Mouse (Mus musculus) MEL (cell line): ENCODE measurements around the gene Nip7. TPM values are rescaled to one million over a fixed set of nuclear protein-coding genes. Genes with fewer than 3 reads are reported as not detected.

Experiments used
- DNase-seq: peaks from one replicate; pipeline ENCODE4 v3.0.0; 2011; ENCODE audit warnings: low read depth, low spot score
- H3K27ac ChIP-seq: 2 replicates; pipeline ENCODE4 v1.5.1; 2012; ENCODE audit warnings: low read depth, mild to moderate bottlenecking, control low read depth, low read length, moderate library complexity; ENCODE audit not compliant: control insufficient read depth
- H3K27me3 ChIP-seq, 2 experiments: fragments of 150-350 bp in 1 of 2; sonication (generic) in 1 of 2; 2 replicates each; pipeline ENCODE4 v1.6.1; 2012; ENCODE audit warnings: low read length in 2 of 2, mild to moderate bottlenecking in 2 of 2, improper control_type of control experiment in 1 of 2, moderate library complexity in 1 of 2; ENCODE audit not compliant: insufficient read depth in 2 of 2, control insufficient read depth in 1 of 2
- H3K36me3 ChIP-seq, 2 experiments: 2 replicates each; pipeline ENCODE4 v1.6.1; 2012 to 2014; ENCODE audit warnings: low read length in 2 of 2, improper control_type of control experiment in 1 of 2, inconsistent platforms in 1 of 2, mild to moderate bottlenecking in 1 of 2; ENCODE audit not compliant: insufficient read depth in 2 of 2, control insufficient read depth in 1 of 2
- H3K4me1 ChIP-seq, 2 experiments: fragments of 150-350 bp in 1 of 2; sonication (generic) in 1 of 2; 2 replicates each; pipeline ENCODE4 v1.6.1; 2012; ENCODE audit warnings: low read length in 2 of 2, improper control_type of control experiment in 1 of 2, mild to moderate bottlenecking in 1 of 2; ENCODE audit not compliant: insufficient read depth in 2 of 2, control insufficient read depth in 1 of 2
- H3K4me3 ChIP-seq, 2 experiments: fragments of 150-350 bp in 1 of 2; sonication (generic) in 1 of 2; 2 replicates each; pipeline ENCODE4 v1.5.1; 2012; ENCODE audit warnings: low read depth in 2 of 2, low read length in 2 of 2, mild to moderate bottlenecking in 2 of 2, moderate library complexity in 2 of 2, control low read depth in 1 of 2, improper control_type of control experiment in 1 of 2; ENCODE audit not compliant: control insufficient read depth in 1 of 2, insufficient read depth in 1 of 2
- H3K79me2 ChIP-seq: 2 replicates; pipeline ENCODE4 v1.6.1; 2012; ENCODE audit warnings: mild to moderate bottlenecking, low read length, moderate library complexity; ENCODE audit not compliant: control insufficient read depth, poor library complexity, insufficient read depth
- H3K9ac ChIP-seq: 2 replicates; pipeline ENCODE4 v1.6.1; 2012; ENCODE audit warnings: low read depth, mild to moderate bottlenecking, control low read depth, low read length, moderate library complexity; ENCODE audit not compliant: control insufficient read depth, poor library complexity, severe bottlenecking
- H3K9me3 ChIP-seq: fragments of 150-350 bp; sonication (generic); replicated peaks from 2 replicates; pipeline ENCODE4 v1.6.1; 2012; ENCODE audit warnings: mild to moderate bottlenecking, low read length, improper control_type of control experiment, moderate library complexity; ENCODE audit not compliant: insufficient read depth
- CHD1 ChIP-seq: IDR thresholded peaks from 2 replicates; pipeline ENCODE4 v1.6.1; 2012; ENCODE audit warnings: low read depth, mild to moderate bottlenecking, inconsistent platforms, low read length, improper control_type of control experiment
- CHD2 ChIP-seq: IDR thresholded peaks from 2 replicates; pipeline ENCODE4 v1.6.1; 2011; ENCODE audit warnings: low read length, improper control_type of control experiment
- E2F4 ChIP-seq: IDR thresholded peaks from 2 replicates; pipeline ENCODE4 v1.6.1; 2011; ENCODE audit warnings: low read depth, low read length, improper control_type of control experiment, borderline replicate concordance
- ELF1 ChIP-seq: IDR thresholded peaks from 2 replicates; pipeline ENCODE4 v1.6.1; 2014; ENCODE audit warnings: low read depth, mild to moderate bottlenecking, inconsistent platforms, low read length, improper control_type of control experiment, moderate library complexity
- ETS1 ChIP-seq: IDR thresholded peaks from 2 replicates; pipeline ENCODE4 v1.6.1; 2012; ENCODE audit warnings: low read depth, mild to moderate bottlenecking, inconsistent platforms, low read length, improper control_type of control experiment, moderate library complexity
- GABPA ChIP-seq: IDR thresholded peaks from 2 replicates; pipeline ENCODE4 v1.6.1; 2012; ENCODE audit warnings: low read depth, mild to moderate bottlenecking, inconsistent platforms, low read length, improper control_type of control experiment, moderate library complexity
- GATA1 ChIP-seq: IDR thresholded peaks from 2 replicates; pipeline ENCODE4 v1.6.1; 2011; ENCODE audit warnings: low read depth, low read length, improper control_type of control experiment
- JUND ChIP-seq: IDR thresholded peaks from 2 replicates; pipeline ENCODE4 v1.6.1; 2011; ENCODE audit warnings: low read depth, mild to moderate bottlenecking, improper control_type of control experiment, low read length
- KAT2A ChIP-seq: conservative IDR thresholded peaks from 2 replicates; pipeline ENCODE4 v1.6.1; 2012; ENCODE audit warnings: low read depth, low read length, improper control_type of control experiment, inconsistent platforms
- MAFK ChIP-seq: IDR thresholded peaks from 2 replicates; pipeline ENCODE4 v1.6.1; 2011; ENCODE audit warnings: low read depth, mild to moderate bottlenecking, low read length, improper control_type of control experiment, borderline replicate concordance
- MAX ChIP-seq: IDR thresholded peaks from 2 replicates; pipeline ENCODE4 v1.6.1; 2011; ENCODE audit warnings: low read length, improper control_type of control experiment
- MEF2A ChIP-seq: IDR thresholded peaks from 2 replicates; pipeline ENCODE4 v1.6.1; 2014; ENCODE audit warnings: low read depth, mild to moderate bottlenecking, inconsistent platforms, low read length, improper control_type of control experiment; ENCODE audit not compliant: poor library complexity, insufficient replicate concordance, severe bottlenecking; ENCODE audit errors: extremely low read depth
- MXI1 ChIP-seq: IDR thresholded peaks from 2 replicates; pipeline ENCODE4 v1.6.1; 2011; ENCODE audit warnings: mild to moderate bottlenecking, low read depth, low read length, improper control_type of control experiment
- MYB ChIP-seq: IDR thresholded peaks from 2 replicates; pipeline ENCODE4 v1.6.1; 2011; ENCODE audit warnings: mild to moderate bottlenecking, low read depth, low read length, improper control_type of control experiment
- MYC ChIP-seq: IDR thresholded peaks from 2 replicates; pipeline ENCODE4 v1.6.1; 2011; ENCODE audit warnings: low read depth, mild to moderate bottlenecking, low read length, improper control_type of control experiment, moderate library complexity
- NELFE ChIP-seq: IDR thresholded peaks from 2 replicates; pipeline ENCODE4 v1.6.1; 2011; ENCODE audit warnings: low read depth, low read length, improper control_type of control experiment
- POLR2A ChIP-seq, 2 experiments: IDR thresholded peaks; 2 replicates each; pipeline ENCODE4 v1.6.1; 2011 to 2012; ENCODE audit warnings: low read length in 2 of 2, mild to moderate bottlenecking in 2 of 2, control low read depth in 1 of 2, improper control_type of control experiment in 1 of 2, low read depth in 1 of 2, moderate library complexity in 1 of 2; ENCODE audit not compliant: control insufficient read depth in 1 of 2, insufficient read depth in 1 of 2, poor library complexity in 1 of 2
- POLR2AphosphoS5 ChIP-seq: IDR thresholded peaks from 2 replicates; pipeline ENCODE4 v1.6.1; 2012; ENCODE audit warnings: low read depth, borderline replicate concordance, mild to moderate bottlenecking, inconsistent platforms, low read length, moderate library complexity, mixed read lengths
- RAD21 ChIP-seq: IDR thresholded peaks from 2 replicates; pipeline ENCODE4 v1.6.1; 2011; ENCODE audit warnings: mild to moderate bottlenecking, low read depth, low read length, improper control_type of control experiment
- RCOR1 ChIP-seq: IDR thresholded peaks from 2 replicates; pipeline ENCODE4 v1.6.1; 2012; ENCODE audit warnings: low read depth, mild to moderate bottlenecking, inconsistent platforms, low read length, improper control_type of control experiment
- SMC3 ChIP-seq: IDR thresholded peaks from 2 replicates; pipeline ENCODE4 v1.6.1; 2011; ENCODE audit warnings: low read depth, low read length, improper control_type of control experiment
- TAL1 ChIP-seq: IDR thresholded peaks from 2 replicates; pipeline ENCODE4 v1.6.1; 2012; ENCODE audit warnings: mild to moderate bottlenecking, inconsistent platforms, low read length, moderate library complexity, mixed read lengths
- USF1 ChIP-seq: IDR thresholded peaks from 2 replicates; pipeline ENCODE4 v1.6.1; 2014; ENCODE audit warnings: low read depth, mild to moderate bottlenecking, inconsistent platforms, low read length, improper control_type of control experiment, moderate library complexity
- ZC3H11A ChIP-seq: IDR thresholded peaks from 2 replicates; pipeline ENCODE4 v1.6.1; 2012; ENCODE audit warnings: low read depth, mild to moderate bottlenecking, inconsistent platforms, low read length, improper control_type of control experiment
- ZKSCAN1 ChIP-seq: IDR thresholded peaks from 2 replicates; pipeline ENCODE4 v1.6.1; 2012; ENCODE audit warnings: low read depth, mild to moderate bottlenecking, inconsistent platforms, low read length, improper control_type of control experiment, moderate library complexity
- ZMIZ1 ChIP-seq: IDR thresholded peaks from 2 replicates; pipeline ENCODE4 v1.6.1; 2012; ENCODE audit warnings: low read depth, mild to moderate bottlenecking, inconsistent platforms, low read length, improper control_type of control experiment, moderate library complexity
- ZNF384 ChIP-seq: IDR thresholded peaks from 2 replicates; pipeline ENCODE4 v1.6.1; 2012; ENCODE audit warnings: low read depth, mild to moderate bottlenecking, inconsistent platforms, low read length, improper control_type of control experiment
- polyA plus RNA-seq, 2 experiments: library from polyadenylated mRNA; stranded (reverse) in 1 of 2; unstranded in 1 of 2; fragments of >175 nt in 1 of 2; fragments of >200 nt in 1 of 2; gene quantifications; 2 replicates each; pipeline versions ENCODE4 v1.2.1 to v1.2.4; 2012; ENCODE audit warnings: low replicate concordance in 2 of 2, low read depth in 1 of 2; ENCODE audit not compliant: insufficient read length in 2 of 2, insufficient read depth in 1 of 2, missing spikeins in 1 of 2
- total RNA-seq: library from RNA; depleted of rRNA; stranded (reverse); fragments of 300-350 nt; gene quantifications from 2 replicates; pipeline ENCODE4 v1.2.3, GENCODE M21; 2012

Gene Nip7
- total and polyA plus RNA-seq, 3 experiments: 189 to 336 (median 278) TPM

- no peak overlapping the region for H3K4me3 ChIP-seq
- H3K79me2 ChIP-seq: peaks cover 14% of the 10 kb centered on the region
- no peak overlapping the region for H3K9ac ChIP-seq
- H3K36me3 ChIP-seq: peaks cover 3 to 13% of the 10 kb centered on the region in 2 experiments; a peak in 3 of 4 replicates
- TF ChIP-seq POLR2AphosphoS5 (no peak), ZKSCAN1 (no peak), GATA1 (no peak), MAFK (no peak), NELFE (no peak), MXI1 (no peak), ETS1 (no peak), MEF2A (no peak), E2F4 (no peak), ZMIZ1 (no peak)
- H3K27ac ChIP-seq: no peak overlapping the region
- H3K9me3 ChIP-seq: no peaks in the 10 kb centered on the region
- no peaks in the 10 kb centered on the region for H3K27me3 ChIP-seq
- peaks cover 0 to 11% of the 10 kb centered on the region in 2 experiments; a peak in 3 of 4 replicates for H3K4me1 ChIP-seq
- DNase-seq: no peak
These were observed 21.0 kb upstream of the Nip7 start for GRCm38 (mm10) chr8:107035641-107036040.

- no peak overlapping the region for H3K27ac ChIP-seq
These were observed 20.1 kb upstream of the Nip7 start for GRCm38 (mm10) chr8:107036626-107037025.

More at GRCm38 (mm10) chr8:107036626-107037025, 20.1 kb upstream of the Nip7 start:
- peaks cover 9% of the 10 kb centered on the region for H3K79me2 ChIP-seq
- no peak for TF ChIP-seq POLR2AphosphoS5
- no peak for TF ChIP-seq KAT2A
- TF ChIP-seq MYC: no peak
- no peak for TF ChIP-seq RAD21
- TF ChIP-seq MYB: no peak
- TF ChIP-seq TAL1: no peak
- TF ChIP-seq ZNF384: no peak
- TF ChIP-seq USF1: no peak
- no peak for TF ChIP-seq MAX
- TF ChIP-seq JUND: no peak
- TF ChIP-seq ZKSCAN1: no peak
- no peak for TF ChIP-seq CHD2
- TF ChIP-seq GABPA: no peak
- no peak for TF ChIP-seq SMC3
- no peak for TF ChIP-seq RCOR1
- TF ChIP-seq CHD1: no peak
- TF ChIP-seq POLR2A (IDR thresholded peaks at IDR 0.05; ENCODE audit: control insufficient read depth in 1 of 2, insufficient read depth in 1 of 2, low read depth in 1 of 2, low read length in 2 of 2, poor library complexity in 1 of 2): no peak
- TF ChIP-seq ZC3H11A: no peak
- TF ChIP-seq ELF1: no peak
- peaks cover 8 to 12% of the 10 kb centered on the region in 2 experiments for H3K36me3 ChIP-seq
- no peak overlapping the region for H3K9ac ChIP-seq
- H3K4me3 ChIP-seq: no peak overlapping the region
- no peaks in the 10 kb centered on the region for H3K9me3 ChIP-seq
- no peak for DNase-seq
- H3K4me1 ChIP-seq: peaks cover 0 to 11% of the 10 kb centered on the region in 2 experiments; a peak in 3 of 4 replicates
- no peaks in the 10 kb centered on the region for H3K27me3 ChIP-seq
